Mouse (Mus musculus) midbrain, embryonic 11.5 days (tissue): ENCODE measurements around the gene Ccn2. TPM values are rescaled to one million over a fixed set of nuclear protein-coding genes. Genes with fewer than 3 reads are reported as not detected.

Experiments used
- ATAC-seq: fragments of 200-750 bp; cut with Nextera tagmentation; 2 replicates; pipeline ENCODE4 v1.8.0; 2017; ENCODE audit warnings: moderate TSS enrichment, moderate library complexity; ENCODE audit not compliant: low FRiP score
- DNase-seq: peaks from one replicate; pipeline ENCODE4 v3.0.0; 2015; ENCODE audit warnings: low spot score; ENCODE audit errors: missing footprints
- H3K27ac ChIP-seq: fragments of 300-500 bp; sonication (generic); 2 replicates; pipeline ENCODE4 v1.5.1; 2014; ENCODE audit warnings: low read depth, low read length
- H3K27me3 ChIP-seq: fragments of 300-500 bp; sonication (generic); 2 replicates; pipeline ENCODE4 v1.6.1; 2014; ENCODE audit warnings: mild to moderate bottlenecking, low read length, moderate library complexity, mixed read lengths; ENCODE audit not compliant: control insufficient read depth, insufficient read depth
- H3K36me3 ChIP-seq: fragments of 300-500 bp; sonication (generic); 2 replicates; pipeline ENCODE4 v1.6.1; 2014; ENCODE audit warnings: mild to moderate bottlenecking, low read length, moderate library complexity, mixed read lengths; ENCODE audit not compliant: control insufficient read depth, insufficient read depth
- H3K4me1 ChIP-seq: fragments of 300-500 bp; sonication (generic); 2 replicates; pipeline ENCODE4 v1.6.1; 2014; ENCODE audit warnings: low read length; ENCODE audit not compliant: control insufficient read depth, insufficient read depth
- H3K4me2 ChIP-seq: fragments of 300-500 bp; sonication (generic); 2 replicates; pipeline ENCODE4 v1.6.1; 2014; ENCODE audit warnings: mild to moderate bottlenecking, moderate library complexity
- H3K4me3 ChIP-seq: fragments of 300-500 bp; sonication (generic); 2 replicates; pipeline ENCODE4 v1.5.1; 2014; ENCODE audit warnings: low read depth, low read length
- H3K9ac ChIP-seq: fragments of 300-500 bp; sonication (generic); 2 replicates; pipeline ENCODE4 v1.6.1; 2014; ENCODE audit warnings: low read length
- H3K9me3 ChIP-seq: fragments of 300-500 bp; sonication (generic); 2 replicates; pipeline ENCODE4 v1.6.1; 2016; ENCODE audit warnings: low read length; ENCODE audit not compliant: control insufficient read depth
- WGBS: fragments of 180-500 bp; shearing (Covaris S2); extraction: QIAGEN DNeasy Blood & Tissue Kit; methylation state at CpG from one replicate; pipeline ENCODE4 v1.1.7; 2014; 5-methylcytosine and 5-hydroxymethylcytosine counted together
- polyA plus RNA-seq: library from polyadenylated mRNA; unstranded; fragments of >200 nt; fragmentation: Nextera tagmentation; extraction: Ambion mirVana; gene quantifications from 2 replicates; pipeline ENCODE4 v1.2.1, GENCODE M21; 2014

The Ccn2 gene
- polyA plus RNA-seq, 1 experiment from 2014 or later = 3.2 TPM

GRCm38 (mm10) chr10:24588824-24589223 is 6.4 kb upstream of the Ccn2 start:
- no peak overlapping the region for H3K4me3 ChIP-seq
- H3K27ac ChIP-seq = no peak overlapping the region
- no peak overlapping the region for H3K4me2 ChIP-seq
- H3K9me3 ChIP-seq = no peaks in the 10 kb centered on the region
- no peaks in the 10 kb centered on the region for H3K27me3 ChIP-seq
- WGBS = 80% methylated on average over 4 of the region's 4 CpGs
- DNase-seq (no peak), ATAC-seq (no peak)
- H3K9ac ChIP-seq = no peak overlapping the region
- peaks cover 4% of the 10 kb centered on the region; the same call in 1 of the 2 replicates for H3K4me1 ChIP-seq
- H3K36me3 ChIP-seq = no peaks in the 10 kb centered on the region

- DNase-seq (no peak), ATAC-seq (no peak)
- no peaks in the 10 kb centered on the region for H3K27me3 ChIP-seq
- no peak overlapping the region for H3K4me2 ChIP-seq
- no peaks in the 10 kb centered on the region for H3K36me3 ChIP-seq
- H3K4me3 ChIP-seq = no peak overlapping the region
- no peak overlapping the region for H3K9ac ChIP-seq
- no peaks in the 10 kb centered on the region for H3K9me3 ChIP-seq
- peaks cover 4% of the 10 kb centered on the region; the same call in 1 of the 2 replicates for H3K4me1 ChIP-seq
- 90% methylated on average over 9 of the region's 9 CpGs for WGBS
- H3K27ac ChIP-seq = no peak overlapping the region
Measured at GRCm38 (mm10) chr10:24589238-24589637, 6.0 kb upstream of the Ccn2 start.

GRCm38 (mm10) chr10:24590546-24590945 is 4.7 kb upstream of the Ccn2 start:
- 28% methylated on average over 4 of the region's 4 CpGs for whole genome bisulfite sequencing
- Histone ChIP-seq H3K9me3 (no peaks in the 10 kb centered on the region), H3K4me3 (no peak overlapping the region), H3K4me2 (no peak overlapping the region), H3K27ac (no peak overlapping the region), H3K36me3 (no peaks in the 10 kb centered on the region), H3K9ac (no peak overlapping the region), H3K27me3 (no peaks in the 10 kb centered on the region), H3K4me1 (peaks cover 4% of the 10 kb centered on the region)
- no peak for ATAC-seq
- DNase-seq = no peak

GRCm38 (mm10) chr10:24591136-24591535 is 4.1 kb upstream of the Ccn2 start:
- Histone ChIP-seq H3K27me3 (no peaks in the 10 kb centered on the region), H3K9me3 (no peaks in the 10 kb centered on the region), H3K4me3 (no peak overlapping the region), H3K27ac (no peak overlapping the region), H3K36me3 (no peaks in the 10 kb centered on the region), H3K4me1 (peaks cover 4% of the 10 kb centered on the region), H3K9ac (no peak overlapping the region), H3K4me2 (no peak overlapping the region)
- 15% methylated on average over 4 of the region's 4 CpGs for WGBS
- DNase-seq (peak; percentile 96), ATAC-seq (0 out of 2 replicates have a peak, but pooled peaks have one; percentile 35)

- WGBS = 66% methylated on average over 5 of the region's 5 CpGs
- H3K9me3 ChIP-seq = no peaks in the 10 kb centered on the region
Measured at GRCm38 (mm10) chr10:24591741-24592140, 3.5 kb upstream of the Ccn2 start.

GRCm38 (mm10) chr10:24592318-24592717 is 2.9 kb upstream of the Ccn2 start:
- no peaks in the 10 kb centered on the region for H3K27me3 ChIP-seq
- 89% methylated on average over 2 of the region's 2 CpGs for WGBS
- H3K4me2 ChIP-seq = no peak overlapping the region
- no peak overlapping the region for H3K9ac ChIP-seq
- H3K4me1 ChIP-seq = peaks cover 10% of the 10 kb centered on the region
- H3K36me3 ChIP-seq = no peaks in the 10 kb centered on the region
- ATAC-seq (no peak), DNase-seq (no peak)
- H3K27ac ChIP-seq = no peak overlapping the region
- no peak overlapping the region for H3K4me3 ChIP-seq
- H3K9me3 ChIP-seq = no peaks in the 10 kb centered on the region

More at GRCm38 (mm10) chr10:24591741-24592140, 3.5 kb upstream of the Ccn2 start:
- DNase-seq = no peak
- peaks cover 8% of the 10 kb centered on the region for H3K4me1 ChIP-seq
- ATAC-seq = no peak
- no peaks in the 10 kb centered on the region for H3K27me3 ChIP-seq
- H3K4me2 ChIP-seq = no peak overlapping the region
- H3K27ac ChIP-seq = no peak overlapping the region
- H3K9ac ChIP-seq = no peak overlapping the region
- H3K4me3 ChIP-seq = no peak overlapping the region
- H3K36me3 ChIP-seq = no peaks in the 10 kb centered on the region

GRCm38 (mm10) chr10:24592969-24593368 is 2.3 kb upstream of the Ccn2 start:
- ATAC-seq (no peak), DNase-seq (no peak)
- no peak overlapping the region for H3K27ac ChIP-seq
- no peaks in the 10 kb centered on the region for H3K27me3 ChIP-seq
- H3K9ac ChIP-seq = no peak overlapping the region
- no peaks in the 10 kb centered on the region for H3K9me3 ChIP-seq
- peaks cover 11% of the 10 kb centered on the region for H3K4me1 ChIP-seq
- 82% methylated on average over 7 of the region's 7 CpGs for WGBS
- no peaks in the 10 kb centered on the region for H3K36me3 ChIP-seq
- no peak overlapping the region for H3K4me2 ChIP-seq
- no peak overlapping the region for H3K4me3 ChIP-seq

GRCm38 (mm10) chr10:24593556-24593955 is 1.7 kb upstream of the Ccn2 start:
- WGBS = 73% methylated on average over 4 of the region's 4 CpGs
- ATAC-seq (no peak), DNase-seq (no peak)
- H3K4me1 ChIP-seq = peaks cover 11% of the 10 kb centered on the region
- no peaks in the 10 kb centered on the region for H3K27me3 ChIP-seq
- no peak overlapping the region for H3K27ac ChIP-seq
- no peaks in the 10 kb centered on the region for H3K36me3 ChIP-seq
- no peak overlapping the region for H3K4me3 ChIP-seq
- H3K9me3 ChIP-seq = no peaks in the 10 kb centered on the region
- H3K4me2 ChIP-seq = no peak overlapping the region
- H3K9ac ChIP-seq = no peak overlapping the region

- peak overlapping the region; percentile 62 for H3K4me3 ChIP-seq
- peak overlapping the region; percentile 47 for H3K4me2 ChIP-seq
- WGBS = 11% methylated on average over 31 of the region's 31 CpGs
- H3K9ac ChIP-seq = peak overlapping the region; percentile 80
- peaks cover 6% of the 10 kb centered on the region for H3K4me1 ChIP-seq
- H3K9me3 ChIP-seq = no peaks in the 10 kb centered on the region
- ATAC-seq (peak; percentile 49; the same call in 1 of the 2 replicates), DNase-seq (peak; percentile 93)
- peak overlapping the region; percentile 70; the same call in 1 of the 2 replicates for H3K27ac ChIP-seq
- H3K27me3 ChIP-seq = no peaks in the 10 kb centered on the region
- H3K36me3 ChIP-seq = no peaks in the 10 kb centered on the region
Measured at GRCm38 (mm10) chr10:24596003-24596868, 994 bp downstream of the Ccn2 start.
